Mouse (Mus musculus): Measurements from ENCODE around the gene Kifap3.

- TF ChIP-seq CTCF (IDR thresholded peaks at IDR 0.05; ENCODE audit: low read depth), result no peak
- TF ChIP-seq EP300 (IDR thresholded peaks at IDR 0.05; ENCODE audit: low read depth), result no peak
Measured at GRCm38 (mm10) chr1:163910785-163911184, 131.4 kb downstream of the Kifap3 start.
